Mouse (Mus musculus): ENCODE results near the gene Tead2. TPM values are rescaled to one million over a fixed set of nuclear protein-coding genes. Genes with fewer than 3 reads are reported as not detected.

The Tead2 gene
- polyA plus RNA-seq, 1 experiment from 2014 or later: 148 TPM

DNA sequence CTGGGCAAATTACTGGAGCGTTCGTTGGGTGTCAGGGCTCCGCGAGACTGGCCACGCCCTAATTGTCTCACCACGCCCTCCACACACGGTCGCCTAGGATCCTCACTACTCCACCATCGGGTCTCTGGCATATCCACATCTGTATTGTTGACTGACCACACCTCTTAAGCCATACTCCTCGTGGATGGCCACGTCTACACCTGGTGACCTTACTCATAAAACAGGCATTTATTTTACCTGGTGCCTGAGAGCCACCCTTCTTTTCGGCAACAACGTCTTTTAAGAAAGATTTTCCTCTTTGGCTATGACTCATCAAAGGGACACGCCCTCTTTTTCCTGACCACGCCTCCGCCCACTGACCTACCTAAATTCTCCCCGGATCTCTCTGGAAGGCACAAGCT, 3.7 kb upstream of the Tead2 start, which contains the start of gene Dkkl1:
Gene Dkkl1 (minus strand): TSS at position 297 of the 401 bp plus-strand sequence.
- Histone ChIP-seq H3K9me3 (ENCODE audit: control insufficient read depth, low read length) (peaks cover 6% of the 10 kb centered on the region; the same call in 1 of the 2 replicates), H3K36me3 (ENCODE audit: control insufficient read depth, insufficient read depth, low read length) (no peaks in the 10 kb centered on the region), H3K4me2 (ENCODE audit: low read depth, low read length) (peak within 1 kb of the TSS; percentile 45), H3K27ac (ENCODE audit: low read length) (no peak within 1 kb of the TSS), H3K27me3 (ENCODE audit: control insufficient read depth, insufficient read depth, low read depth, low read length) (peaks cover 26% of the 10 kb centered on the region), H3K4me3 (ENCODE audit: low read length) (peak within 1 kb of the TSS; percentile 15; the same call in 1 of the 2 replicates), H3K4me1 (replicated peaks; ENCODE audit: control insufficient read depth, insufficient read depth, low read length) (peaks cover 10% of the 10 kb centered on the region), H3K9ac (ENCODE audit: low read length) (no peak within 1 kb of the TSS)
- ATAC-seq (ENCODE audit: low read depth): no peak
- WGBS: 4% methylated on average over 17 of the region's 17 CpGs

DNA sequence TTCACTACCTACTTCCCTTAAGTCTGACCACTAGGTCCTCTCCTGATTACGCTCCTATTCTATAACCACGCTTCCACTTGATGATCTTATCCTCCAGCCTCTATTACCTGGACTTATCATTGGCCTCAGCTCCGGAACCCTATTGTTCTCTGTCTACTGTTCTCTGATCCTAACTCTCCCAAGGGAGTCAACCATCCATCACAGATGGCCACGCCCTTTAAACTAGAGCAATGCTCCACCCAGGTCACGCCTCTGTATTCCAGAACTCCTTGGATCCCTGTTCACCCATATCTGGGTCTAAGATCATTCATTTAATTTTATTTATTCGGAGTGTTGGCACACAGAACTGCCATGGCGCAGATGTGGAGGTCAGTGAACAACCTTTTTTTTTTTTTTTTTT, 3.2 kb upstream of the Tead2 start:
- no peak overlapping the region for H3K4me2 ChIP-seq (ENCODE audit: low read depth, low read length)

DNA sequence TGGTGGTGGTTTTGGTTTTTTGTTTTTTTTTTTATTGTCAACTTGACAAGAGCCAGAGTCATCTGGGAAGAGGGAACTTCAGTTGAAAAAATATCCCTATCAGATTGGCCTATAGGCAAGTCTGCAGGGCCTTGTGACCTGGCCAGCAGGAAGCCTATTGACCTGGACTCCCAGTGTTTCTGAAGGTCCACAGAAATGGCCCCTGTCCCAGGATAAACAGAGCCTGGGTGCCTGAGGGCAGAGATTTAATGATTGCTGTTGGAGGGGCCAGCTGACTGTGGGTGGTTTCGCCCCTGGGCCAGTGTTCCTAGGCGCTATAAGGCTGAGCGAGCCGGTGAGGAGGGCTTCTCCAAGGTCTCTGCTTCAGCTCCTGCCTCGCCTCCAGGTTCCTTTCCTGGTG, 1.8 kb upstream of the Tead2 start:
- H3K27ac ChIP-seq (ENCODE audit: low read length): no peak overlapping the region
- peaks cover 26% of the 10 kb centered on the region for H3K27me3 ChIP-seq (ENCODE audit: control insufficient read depth, insufficient read depth, low read depth, low read length)
- H3K4me3 ChIP-seq (ENCODE audit: low read length): no peak overlapping the region
- H3K4me1 ChIP-seq (replicated peaks; ENCODE audit: control insufficient read depth, insufficient read depth, low read length): peaks cover 22% of the 10 kb centered on the region
- no peak overlapping the region for H3K4me2 ChIP-seq (ENCODE audit: low read depth, low read length)
- H3K36me3 ChIP-seq (ENCODE audit: control insufficient read depth, insufficient read depth, low read length): peaks cover 12% of the 10 kb centered on the region
- ATAC-seq (ENCODE audit: low read depth): no peak
- no peak overlapping the region for H3K9ac ChIP-seq (ENCODE audit: low read length)
- H3K9me3 ChIP-seq (ENCODE audit: control insufficient read depth, low read length): peaks cover under 1% of the 10 kb centered on the region; the same call in 1 of the 2 replicates
- 67% methylated on average over 5 of the region's 5 CpGs for WGBS

More for the DNA sequence above, 3.2 kb upstream of the Tead2 start:
- Histone ChIP-seq H3K9ac (ENCODE audit: low read length) (no peak overlapping the region), H3K36me3 (ENCODE audit: control insufficient read depth, insufficient read depth, low read length) (no peaks in the 10 kb centered on the region), H3K27me3 (ENCODE audit: control insufficient read depth, insufficient read depth, low read depth, low read length) (peaks cover 26% of the 10 kb centered on the region), H3K9me3 (ENCODE audit: control insufficient read depth, low read length) (peaks cover 6% of the 10 kb centered on the region; the same call in 1 of the 2 replicates), H3K4me3 (ENCODE audit: low read length) (no peak overlapping the region), H3K4me1 (replicated peaks; ENCODE audit: control insufficient read depth, insufficient read depth, low read length) (peaks cover 15% of the 10 kb centered on the region), H3K27ac (ENCODE audit: low read length) (no peak overlapping the region)
- ATAC-seq (ENCODE audit: low read depth): no peak
- 70% methylated on average over 7 of the region's 7 CpGs for WGBS

DNA sequence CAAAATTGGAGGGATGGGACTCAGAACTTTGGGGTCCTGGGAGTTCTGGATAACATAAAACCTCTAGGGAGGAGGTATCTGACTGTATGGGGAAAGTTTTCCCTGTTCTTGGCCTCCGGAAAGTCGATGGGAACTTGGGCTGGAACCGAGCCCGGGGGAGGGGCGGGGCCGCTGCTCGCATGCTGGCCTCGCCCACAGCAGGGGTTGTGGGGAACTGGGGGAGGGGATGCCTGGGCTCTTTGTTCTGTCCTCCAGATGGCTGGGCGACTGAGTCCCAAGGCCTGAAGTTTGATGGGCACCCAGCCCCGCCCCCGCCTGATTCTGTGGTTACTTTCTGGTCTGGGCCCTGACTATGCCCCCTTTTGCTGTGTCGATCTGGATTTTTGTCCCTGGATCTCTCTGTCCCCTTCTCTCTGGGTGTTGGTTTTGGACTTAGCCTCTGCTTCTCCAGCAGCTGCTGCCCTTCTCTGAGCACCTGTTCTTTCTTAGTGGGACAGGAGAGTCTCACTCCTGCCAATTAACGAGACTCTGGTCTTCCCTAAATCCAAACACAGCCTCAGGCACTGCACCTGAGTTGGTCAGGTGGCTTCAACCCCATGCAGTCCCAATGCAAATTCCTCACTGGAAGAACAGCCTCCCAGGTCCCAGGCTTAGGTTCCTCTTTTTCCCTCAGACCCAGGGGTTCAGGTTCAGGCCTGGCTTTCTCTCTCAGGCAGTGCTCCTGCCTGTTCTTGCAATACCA, 1.1 kb downstream of the Tead2 start:
- WGBS: under 1% methylated on average over 13 of the region's 13 CpGs
- ATAC-seq (ENCODE audit: low read depth): peak; percentile 92
- H3K4me1 ChIP-seq (replicated peaks; ENCODE audit: control insufficient read depth, insufficient read depth, low read length): peaks cover 21% of the 10 kb centered on the region

DNA sequence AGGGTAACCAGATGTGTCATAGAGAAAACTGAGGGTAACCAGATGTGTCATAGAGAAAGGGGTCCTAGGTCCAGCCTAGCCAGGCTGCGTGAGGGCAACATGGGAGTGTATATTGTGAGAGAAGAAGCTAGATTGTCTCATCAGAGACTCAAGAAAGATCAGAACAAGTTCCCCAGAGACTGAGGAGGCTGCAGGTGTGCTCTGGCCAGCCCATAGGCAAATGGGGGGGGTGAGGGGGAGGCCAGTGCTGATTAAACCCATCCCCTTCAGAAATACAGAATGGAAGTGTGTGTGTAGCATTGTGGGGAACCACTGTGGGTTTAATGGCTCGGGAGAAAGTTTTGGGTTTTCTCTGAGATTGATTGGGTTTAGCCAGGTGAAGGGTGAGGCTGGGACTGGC, 6.1 kb downstream of the Tead2 start:
- Histone ChIP-seq H3K9me3 (ENCODE audit: control insufficient read depth, low read length) (no peaks in the 10 kb centered on the region), H3K4me1 (replicated peaks; ENCODE audit: control insufficient read depth, insufficient read depth, low read length) (peaks cover 14% of the 10 kb centered on the region), H3K4me2 (ENCODE audit: low read depth, low read length) (no peak overlapping the region), H3K27ac (ENCODE audit: low read length) (no peak overlapping the region), H3K4me3 (ENCODE audit: low read length) (no peak overlapping the region), H3K27me3 (ENCODE audit: control insufficient read depth, insufficient read depth, low read depth, low read length) (no peaks in the 10 kb centered on the region), H3K9ac (ENCODE audit: low read length) (no peak overlapping the region), H3K36me3 (ENCODE audit: control insufficient read depth, insufficient read depth, low read length) (peaks cover 67% of the 10 kb centered on the region)
- 77% methylated on average over 2 of the region's 2 CpGs for WGBS
- ATAC-seq (ENCODE audit: low read depth): no peak

More for the DNA sequence above, 1.1 kb downstream of the Tead2 start:
- peak overlapping the region; percentile 100 for H3K9ac ChIP-seq (ENCODE audit: low read length)
- H3K36me3 ChIP-seq (ENCODE audit: control insufficient read depth, insufficient read depth, low read length): peaks cover 33% of the 10 kb centered on the region
- H3K4me3 ChIP-seq (ENCODE audit: low read length): peak overlapping the region; percentile 91
- peak overlapping the region; percentile 91 for H3K27ac ChIP-seq (ENCODE audit: low read length)
- no peaks in the 10 kb centered on the region for H3K9me3 ChIP-seq (ENCODE audit: control insufficient read depth, low read length)
- peaks cover 11% of the 10 kb centered on the region for H3K27me3 ChIP-seq (ENCODE audit: control insufficient read depth, insufficient read depth, low read depth, low read length)
- H3K4me2 ChIP-seq (ENCODE audit: low read depth, low read length): peak overlapping the region; percentile 91

DNA sequence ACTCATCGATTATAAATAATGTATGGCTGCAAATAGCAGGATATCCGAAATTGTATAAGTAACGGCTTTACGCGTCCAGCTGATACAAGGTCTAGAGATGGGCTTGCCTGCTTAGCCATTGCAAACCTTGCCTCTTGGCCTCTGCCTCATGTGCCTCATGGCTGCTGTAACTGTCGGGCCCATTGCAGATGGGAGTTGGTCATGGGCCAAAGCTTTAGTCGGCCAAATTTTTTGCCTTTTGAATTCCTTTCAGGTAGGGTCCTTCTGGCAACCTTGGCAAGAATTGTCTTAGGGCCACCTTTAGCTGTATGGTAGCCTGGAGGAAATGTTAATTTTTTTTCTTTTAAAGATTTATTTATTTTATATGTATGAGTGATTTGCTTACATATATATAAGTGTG, 9.3 kb downstream of the Tead2 start:
- peaks cover 71% of the 10 kb centered on the region for H3K36me3 ChIP-seq (ENCODE audit: control insufficient read depth, insufficient read depth, low read length)
- H3K4me1 ChIP-seq (replicated peaks; ENCODE audit: control insufficient read depth, insufficient read depth, low read length): no peaks in the 10 kb centered on the region
- H3K27ac ChIP-seq (ENCODE audit: low read length): no peak overlapping the region
- H3K9me3 ChIP-seq (ENCODE audit: control insufficient read depth, low read length): no peaks in the 10 kb centered on the region
- H3K27me3 ChIP-seq (ENCODE audit: control insufficient read depth, insufficient read depth, low read depth, low read length): no peaks in the 10 kb centered on the region
- 88% methylated on average over 7 of the region's 7 CpGs for WGBS
- ATAC-seq (ENCODE audit: low read depth): no peak
- no peak overlapping the region for H3K9ac ChIP-seq (ENCODE audit: low read length)
- no peak overlapping the region for H3K4me3 ChIP-seq (ENCODE audit: low read length)
- H3K4me2 ChIP-seq (ENCODE audit: low read depth, low read length): no peak overlapping the region

DNA sequence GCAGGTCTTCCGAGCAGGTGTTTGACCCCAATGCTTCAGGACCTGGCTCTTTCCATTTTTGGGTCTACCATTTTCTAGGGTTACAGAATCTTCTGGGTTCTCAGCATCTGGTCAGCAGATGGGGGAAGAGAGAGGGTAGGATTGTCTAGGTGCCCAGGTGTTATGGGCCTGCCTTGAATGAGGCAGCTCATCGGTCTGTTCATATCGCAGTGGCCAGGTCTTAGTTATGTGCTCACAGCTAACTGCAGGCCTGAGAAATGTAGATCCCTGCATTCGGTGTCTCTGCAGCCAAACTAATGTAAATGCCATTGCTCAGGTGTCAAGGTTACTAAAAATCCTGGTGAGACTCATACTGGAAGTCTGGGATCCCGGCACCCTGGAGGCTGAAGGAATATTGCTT, 10.9 kb downstream of the Tead2 start:
- H3K27ac ChIP-seq (ENCODE audit: low read length): no peak overlapping the region
- no peaks in the 10 kb centered on the region for H3K27me3 ChIP-seq (ENCODE audit: control insufficient read depth, insufficient read depth, low read depth, low read length)
- H3K4me1 ChIP-seq (replicated peaks; ENCODE audit: control insufficient read depth, insufficient read depth, low read length): no peaks in the 10 kb centered on the region
- ATAC-seq (ENCODE audit: low read depth): no peak
- H3K9me3 ChIP-seq (ENCODE audit: control insufficient read depth, low read length): no peaks in the 10 kb centered on the region
- H3K4me3 ChIP-seq (ENCODE audit: low read length): no peak overlapping the region
- WGBS: 91% methylated on average over 5 of the region's 5 CpGs
- H3K4me2 ChIP-seq (ENCODE audit: low read depth, low read length): no peak overlapping the region
- peaks cover 62% of the 10 kb centered on the region for H3K36me3 ChIP-seq (ENCODE audit: control insufficient read depth, insufficient read depth, low read length)
- H3K9ac ChIP-seq (ENCODE audit: low read length): no peak overlapping the region

DNA sequence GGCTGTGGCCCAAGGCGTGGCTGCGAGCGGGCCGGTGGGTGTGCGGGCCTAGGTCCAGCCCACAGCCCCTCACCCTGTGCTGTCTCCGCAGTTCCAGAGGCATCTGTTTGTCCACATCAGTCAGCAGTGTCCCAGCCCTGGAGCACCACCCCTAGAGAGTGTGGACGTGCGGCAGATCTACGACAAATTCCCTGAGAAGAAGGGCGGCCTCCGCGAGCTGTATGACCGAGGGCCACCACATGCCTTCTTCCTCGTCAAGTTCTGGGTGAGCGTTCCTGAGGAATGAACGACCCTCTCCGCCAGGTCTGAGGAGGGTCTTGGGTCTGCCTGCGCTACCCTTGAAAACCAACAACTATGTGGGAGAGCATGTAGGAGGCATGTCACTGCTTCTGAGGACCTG, 13.0 kb downstream of the Tead2 start:
- H3K4me3 ChIP-seq (ENCODE audit: low read length): no peak overlapping the region
- no peaks in the 10 kb centered on the region for H3K27me3 ChIP-seq (ENCODE audit: control insufficient read depth, insufficient read depth, low read depth, low read length)
- H3K27ac ChIP-seq (ENCODE audit: low read length): no peak overlapping the region
- no peak overlapping the region for H3K9ac ChIP-seq (ENCODE audit: low read length)
- H3K36me3 ChIP-seq (ENCODE audit: control insufficient read depth, insufficient read depth, low read length): peaks cover 58% of the 10 kb centered on the region
- 91% methylated on average over 18 of the region's 18 CpGs for WGBS
- H3K9me3 ChIP-seq (ENCODE audit: control insufficient read depth, low read length): no peaks in the 10 kb centered on the region
- peaks cover 5% of the 10 kb centered on the region; the same call in 1 of the 2 replicates for H3K4me1 ChIP-seq (replicated peaks; ENCODE audit: control insufficient read depth, insufficient read depth, low read length)
- no peak for ATAC-seq (ENCODE audit: low read depth)
- no peak overlapping the region for H3K4me2 ChIP-seq (ENCODE audit: low read depth, low read length)

DNA sequence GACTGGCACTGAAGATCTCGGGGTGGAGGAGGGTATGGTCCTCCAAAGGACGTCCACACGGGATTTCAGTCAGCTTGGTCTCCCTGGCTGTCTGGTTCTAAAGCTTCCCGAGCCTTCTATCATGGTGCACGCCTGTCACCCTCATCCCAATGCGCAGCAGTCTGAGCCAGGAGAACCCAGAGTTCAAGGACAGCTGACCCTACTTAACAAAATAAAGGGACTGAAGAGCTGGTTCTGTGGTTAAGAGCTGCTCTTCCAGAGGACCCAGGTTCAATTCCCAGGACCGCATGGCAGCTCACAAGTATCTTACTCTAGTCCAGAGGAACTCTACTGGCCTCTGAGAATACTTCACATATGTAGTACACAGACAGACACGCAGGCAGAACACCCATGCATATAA, 13.5 kb downstream of the Tead2 start:
- H3K4me2 ChIP-seq (ENCODE audit: low read depth, low read length): no peak overlapping the region
- H3K4me3 ChIP-seq (ENCODE audit: low read length): no peak overlapping the region
- H3K9ac ChIP-seq (ENCODE audit: low read length): no peak overlapping the region
- H3K27me3 ChIP-seq (ENCODE audit: control insufficient read depth, insufficient read depth, low read depth, low read length): no peaks in the 10 kb centered on the region
- peaks cover 56% of the 10 kb centered on the region for H3K36me3 ChIP-seq (ENCODE audit: control insufficient read depth, insufficient read depth, low read length)
- ATAC-seq (ENCODE audit: low read depth): no peak
- no peaks in the 10 kb centered on the region for H3K9me3 ChIP-seq (ENCODE audit: control insufficient read depth, low read length)
- H3K27ac ChIP-seq (ENCODE audit: low read length): no peak overlapping the region
- H3K4me1 ChIP-seq (replicated peaks; ENCODE audit: control insufficient read depth, insufficient read depth, low read length): peaks cover 10% of the 10 kb centered on the region
- 90% methylated on average over 8 of the region's 8 CpGs for WGBS

Data from lung, embryonic 16.5 days (tissue).